Mouse (Mus musculus): ENCODE data around the gene Adar. TPM values are rescaled to one million over a fixed set of nuclear protein-coding genes. Genes with fewer than 3 reads are reported as not detected.
"Not testable (repeated sequence)": the region's sequence is repeated elsewhere in the genome, so short reads cannot be mapped to it uniquely, and the experiment has no call there.

Adar gene
- polyA plus RNA-seq, 1 experiment from 2014 or later, result 6.4 TPM

DNA sequence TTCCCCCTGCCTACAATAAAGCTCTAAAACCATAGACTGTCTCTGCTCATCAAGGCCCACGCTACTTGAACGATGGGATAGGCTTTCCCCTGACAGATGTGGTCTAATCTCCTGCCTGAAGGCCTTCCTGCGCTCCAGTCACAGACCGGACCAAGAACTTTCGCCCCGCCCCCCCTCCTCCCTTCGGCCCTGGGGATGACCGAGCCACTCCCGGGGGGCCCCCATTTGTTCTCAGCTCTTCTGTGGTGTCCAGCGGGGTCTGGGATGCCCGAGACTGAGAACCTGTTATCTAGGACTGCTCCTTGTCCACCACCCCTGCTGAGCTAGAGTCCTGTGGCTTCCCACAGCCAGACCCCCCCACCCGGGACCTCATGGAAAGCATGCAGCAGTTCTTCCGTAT is 84.7 kb downstream of the Adar start:
- ATAC-seq (ENCODE audit: low read depth) (no peak), DNase-seq (no peak)
- Histone ChIP-seq H3K9ac (no peak overlapping the region), H3K27me3 (0 out of 2 replicates have a peak, but pooled peaks cover 4% of the 10 kb centered on the region), H3K4me2 (peak overlapping the region; percentile 35), H3K4me1 (replicated peaks) (peaks cover 7% of the 10 kb centered on the region), H3K27ac (no peak overlapping the region), H3K4me3 (replicated peaks) (no peak overlapping the region), H3K9me3 (replicated peaks) (no peaks in the 10 kb centered on the region), H3K36me3 (no peaks in the 10 kb centered on the region)
- 15% methylated on average over 13 of the region's 13 CpGs for WGBS (ENCODE audit: insufficient replicate concordance)

DNA sequence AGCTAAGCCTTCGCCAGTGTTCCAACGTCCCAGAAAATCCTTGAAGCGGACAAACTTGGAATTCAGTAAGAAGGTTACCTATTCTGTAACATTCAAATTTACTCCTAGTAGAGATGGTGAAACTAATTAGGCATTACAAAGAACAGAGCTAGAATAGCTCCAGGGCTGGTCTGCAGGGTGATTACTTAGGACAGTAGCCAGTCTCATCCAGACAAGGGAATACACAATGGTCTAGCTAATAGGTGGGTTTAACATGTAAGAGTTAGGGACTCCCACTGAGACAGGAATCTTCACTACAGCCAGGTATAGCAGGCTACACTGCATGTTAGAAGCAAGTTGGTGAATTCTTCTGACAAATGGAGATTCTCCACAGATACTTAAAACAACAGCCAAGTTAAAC is 85.3 kb downstream of the Adar start:
- WGBS (ENCODE audit: insufficient replicate concordance), result 51% methylated on average over 3 of the region's 3 CpGs
- ATAC-seq (ENCODE audit: low read depth), result not testable (repeated sequence)

DNA sequence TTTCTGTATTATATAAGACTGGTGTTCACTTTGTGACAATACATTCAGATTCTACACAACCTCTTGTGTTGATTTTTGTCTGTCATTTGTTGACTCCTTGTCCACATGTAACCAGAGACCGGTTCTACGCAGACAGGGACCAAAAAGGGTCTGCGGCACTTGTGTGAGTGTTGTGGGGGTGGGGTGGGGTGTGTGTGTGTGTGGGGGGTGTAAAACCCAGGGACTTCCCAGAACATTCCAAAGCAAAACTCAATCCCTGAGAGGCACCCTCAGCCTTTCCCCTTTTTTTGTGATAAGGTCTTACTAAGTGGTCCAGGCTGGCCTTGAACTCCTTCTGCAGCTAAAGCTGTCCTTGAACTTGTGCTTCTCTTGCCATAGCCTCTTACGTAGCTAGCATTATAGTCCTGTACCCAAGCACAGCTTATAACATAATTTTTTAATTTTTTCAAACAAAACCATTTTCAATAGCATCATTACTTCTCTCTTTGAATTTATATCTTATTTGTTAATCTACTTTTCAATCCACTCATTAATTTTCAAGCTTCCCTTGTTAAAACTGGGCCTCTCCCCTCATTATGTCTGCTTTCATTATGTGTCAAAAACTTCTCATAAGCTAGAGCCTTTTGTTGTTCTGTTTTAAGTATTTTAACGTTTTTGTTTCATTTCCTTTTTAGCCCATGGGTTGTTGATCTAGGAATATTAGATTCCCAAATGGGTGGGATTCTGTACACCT is 86.1 kb downstream of the Adar start:
- no peak overlapping the region for H3K4me3 ChIP-seq (replicated peaks)
- no peak overlapping the region for H3K4me2 ChIP-seq
- no peak overlapping the region for H3K9ac ChIP-seq
- peaks cover 9% of the 10 kb centered on the region for H3K4me1 ChIP-seq (replicated peaks)
- H3K27me3 ChIP-seq, result 0 out of 2 replicates have a peak, but pooled peaks cover 4% of the 10 kb centered on the region
- DNase-seq (no peak), ATAC-seq (ENCODE audit: low read depth) (no peak)
- 63% methylated on average over 5 of the region's 5 CpGs for WGBS (ENCODE audit: insufficient replicate concordance)
- no peaks in the 10 kb centered on the region for H3K9me3 ChIP-seq (replicated peaks)
- no peaks in the 10 kb centered on the region for H3K36me3 ChIP-seq
- H3K27ac ChIP-seq, result no peak overlapping the region

More for the DNA sequence above, 85.3 kb downstream of the Adar start:
- not testable (repeated sequence) for H3K4me2 ChIP-seq; H3K27ac ChIP-seq; H3K9ac ChIP-seq; H3K27me3 ChIP-seq; H3K36me3 ChIP-seq; H3K4me1 ChIP-seq (replicated peaks); H3K9me3 ChIP-seq (replicated peaks); DNase-seq; H3K4me3 ChIP-seq (replicated peaks)

DNA sequence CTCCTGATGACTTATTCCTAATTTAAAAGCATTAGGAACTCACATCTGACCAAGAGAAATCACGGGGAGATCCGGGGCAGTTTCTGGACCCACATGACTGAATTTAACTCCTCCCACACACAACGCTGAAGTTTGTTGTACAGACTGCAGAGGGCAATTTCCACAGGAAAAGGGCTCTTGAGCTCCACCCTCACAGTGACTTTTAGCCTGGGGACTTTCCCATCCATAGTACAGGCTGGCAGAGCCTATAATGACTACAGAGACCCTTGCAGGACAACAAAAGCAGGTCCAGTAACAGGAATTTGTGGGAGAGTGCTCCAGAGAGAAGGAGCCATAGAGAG is 86.7 kb downstream of the Adar start:
- H3K27ac ChIP-seq, result 0 out of 2 replicates have a peak overlapping the region, but pooled peaks have one; percentile 19
- 5% methylated on average over 3 of the region's 3 CpGs for WGBS (ENCODE audit: insufficient replicate concordance)

DNA sequence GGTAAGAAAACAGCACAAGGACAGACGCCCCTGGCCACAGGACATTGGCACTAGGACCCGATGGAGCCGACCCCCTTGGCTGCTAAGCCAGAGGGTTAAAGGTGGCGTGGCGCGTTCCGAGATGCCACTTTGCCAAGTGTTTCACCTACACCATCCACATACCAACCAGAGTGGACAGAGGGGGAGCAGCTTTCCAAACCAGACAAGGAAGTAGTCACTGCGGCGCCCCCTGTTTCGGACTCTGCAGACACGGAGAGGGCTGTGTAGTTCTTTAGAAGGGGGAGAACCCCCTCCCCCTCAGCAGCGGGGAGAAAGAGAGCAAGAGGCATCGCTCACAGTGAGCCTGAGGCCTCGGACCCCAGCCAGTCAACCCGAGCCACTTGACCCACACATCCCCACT is 88.1 kb downstream of the Adar start:
- Histone ChIP-seq H3K9ac (no peak overlapping the region), H3K9me3 (replicated peaks) (no peaks in the 10 kb centered on the region), H3K27ac (no peak overlapping the region), H3K4me2 (no peak overlapping the region), H3K4me1 (replicated peaks) (peaks cover 20% of the 10 kb centered on the region), H3K4me3 (replicated peaks) (no peak overlapping the region), H3K27me3 (0 out of 2 replicates have a peak, but pooled peaks cover 4% of the 10 kb centered on the region), H3K36me3 (no peaks in the 10 kb centered on the region)
- ATAC-seq (ENCODE audit: low read depth) (no peak), DNase-seq (no peak)
- 70% methylated on average over 15 of the region's 15 CpGs for WGBS (ENCODE audit: insufficient replicate concordance)

More for the DNA sequence above, 86.7 kb downstream of the Adar start:
- Histone ChIP-seq H3K27me3 (0 out of 2 replicates have a peak, but pooled peaks cover 4% of the 10 kb centered on the region), H3K9me3 (replicated peaks) (no peaks in the 10 kb centered on the region), H3K9ac (no peak overlapping the region), H3K36me3 (no peaks in the 10 kb centered on the region), H3K4me2 (no peak overlapping the region), H3K4me3 (replicated peaks) (no peak overlapping the region), H3K4me1 (replicated peaks) (peaks cover 9% of the 10 kb centered on the region)
- no peak for DNase-seq
- ATAC-seq (ENCODE audit: low read depth), result peak; percentile 45

Other genes with a start within 250 kb of the Adar start
- 0.03 and 0.05 TPM in 2 replicates for gene Kcnn3, start 194.9 kb upstream of the Adar start, polyA plus RNA-seq (2015; fragmentation: Nextera tagmentation; extraction: Ambion mirVana)
- 0.16 and 0.20 TPM in 2 replicates for gene Chrnb2, start 49.6 kb downstream of the Adar start, polyA plus RNA-seq (2015; fragmentation: Nextera tagmentation; extraction: Ambion mirVana)
- gene Ube2q1, start 58.6 kb downstream of the Adar start, polyA plus RNA-seq (2015; fragmentation: Nextera tagmentation; extraction: Ambion mirVana), result 3.4 and 3.5 TPM in 2 replicates
- gene She, start 116.3 kb downstream of the Adar start, polyA plus RNA-seq (2015; fragmentation: Nextera tagmentation; extraction: Ambion mirVana), result 1.0 and 1.1 TPM in 2 replicates
- 1.9 and 2.2 TPM in 2 replicates for gene Il6ra, start 198.2 kb downstream of the Adar start, polyA plus RNA-seq (2015; fragmentation: Nextera tagmentation; extraction: Ambion mirVana)
- gene Atp8b2, start 248.5 kb downstream of the Adar start, polyA plus RNA-seq (2015; fragmentation: Nextera tagmentation; extraction: Ambion mirVana), result 1.4 and 2.2 TPM in 2 replicates

Measured in liver, embryonic 13.5 days (tissue).